Mouse (Mus musculus): Measurements from ENCODE around the gene Wdfy4. TPM values are rescaled to one million over a fixed set of nuclear protein-coding genes. Genes with fewer than 3 reads are reported as not detected.

Gene Wdfy4
- polyA plus RNA-seq, 1 experiment from 2014 or later: 0.63 TPM

DNA sequence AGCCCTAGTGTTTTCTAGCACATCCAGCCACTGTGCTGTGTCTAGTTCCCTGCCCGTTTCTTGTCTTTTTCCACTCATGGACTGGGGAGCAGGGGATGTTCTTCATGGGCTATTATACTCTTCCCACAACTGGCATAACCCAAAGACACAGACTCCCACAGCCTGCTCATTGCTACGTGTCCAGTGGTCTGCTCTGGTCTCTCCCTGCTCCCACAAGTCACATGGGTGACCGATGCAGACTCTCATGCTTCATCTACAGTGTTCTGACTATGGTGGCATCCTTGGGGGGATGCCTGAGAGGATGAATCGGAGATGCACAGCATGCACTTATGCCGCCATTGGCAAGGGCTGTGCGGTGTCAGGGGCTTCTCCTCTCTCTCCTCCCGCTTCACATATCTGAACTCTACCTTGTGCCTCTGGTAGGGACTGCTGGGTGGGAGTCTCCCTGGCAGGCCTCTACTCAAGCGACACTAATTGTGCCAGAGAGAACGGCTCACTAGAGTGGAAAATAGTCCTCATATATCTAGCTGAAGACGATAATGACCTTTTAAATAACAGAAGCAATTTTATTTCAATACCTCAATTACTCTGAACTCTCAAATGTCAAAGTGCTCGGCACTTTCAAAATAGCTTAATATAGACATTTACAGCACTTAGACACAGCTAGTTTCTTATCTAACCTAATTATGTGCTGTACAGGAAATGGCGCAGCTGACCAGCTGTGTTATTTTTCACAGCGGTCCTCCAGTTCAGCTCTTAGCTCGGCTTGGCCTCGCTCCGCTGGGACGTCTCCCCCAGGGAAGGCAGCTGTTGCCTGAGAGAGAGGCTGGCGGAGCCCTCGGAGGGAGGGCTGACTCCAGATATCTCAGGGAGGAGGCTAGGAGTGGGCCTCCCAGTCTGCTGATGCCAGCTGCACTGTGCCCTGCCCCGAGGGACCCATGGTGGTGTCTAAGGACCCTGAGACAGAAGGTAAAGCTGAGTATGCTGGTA is 234.7 kb downstream of the Wdfy4 start:
- Histone ChIP-seq H3K27me3 (ENCODE audit: control insufficient read depth, insufficient read depth, low read depth, low read length) (no peaks in the 10 kb centered on the region), H3K4me1 (replicated peaks; ENCODE audit: control insufficient read depth, insufficient read depth, low read length) (peaks cover 12% of the 10 kb centered on the region; the same call in 1 of the 2 replicates), H3K9me3 (ENCODE audit: control insufficient read depth, low read length) (no peaks in the 10 kb centered on the region), H3K9ac (ENCODE audit: low read length) (no peak overlapping the region), H3K36me3 (ENCODE audit: control insufficient read depth, insufficient read depth, low read length) (no peaks in the 10 kb centered on the region), H3K4me2 (ENCODE audit: low read depth, low read length) (no peak overlapping the region), H3K4me3 (ENCODE audit: low read length) (no peak overlapping the region), H3K27ac (ENCODE audit: low read length) (peak overlapping the region; percentile 76)
- WGBS: 36% methylated on average over 20 of the region's 20 CpGs
- ATAC-seq (ENCODE audit: low read depth): peak; percentile 93

DNA sequence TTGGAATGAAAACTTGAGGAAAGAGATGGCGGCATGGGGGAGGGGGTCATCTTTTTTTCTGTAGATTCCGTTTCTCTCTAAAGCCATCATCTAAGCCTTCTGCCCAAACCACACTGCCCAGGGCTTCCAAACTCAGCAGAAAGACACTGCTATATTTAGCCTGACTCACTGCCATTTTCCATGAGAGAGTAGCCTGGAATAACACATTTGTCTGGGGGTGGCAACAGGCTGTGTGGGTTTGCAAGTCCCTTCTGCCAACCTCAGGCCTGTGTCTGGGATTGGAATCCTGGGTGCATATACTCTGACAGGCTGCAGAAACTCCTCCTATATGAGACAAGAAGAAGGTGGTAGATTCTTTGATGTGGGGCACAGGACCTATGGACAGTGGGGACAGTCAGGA is 237.8 kb downstream of the Wdfy4 start:
- 84% methylated on average over 2 of the region's 2 CpGs for WGBS
- Histone ChIP-seq H3K27me3 (ENCODE audit: control insufficient read depth, insufficient read depth, low read depth, low read length) (no peaks in the 10 kb centered on the region), H3K9me3 (ENCODE audit: control insufficient read depth, low read length) (no peaks in the 10 kb centered on the region), H3K9ac (ENCODE audit: low read length) (no peak overlapping the region), H3K36me3 (ENCODE audit: control insufficient read depth, insufficient read depth, low read length) (no peaks in the 10 kb centered on the region), H3K4me3 (ENCODE audit: low read length) (no peak overlapping the region), H3K4me2 (ENCODE audit: low read depth, low read length) (no peak overlapping the region), H3K27ac (ENCODE audit: low read length) (no peak overlapping the region), H3K4me1 (replicated peaks; ENCODE audit: control insufficient read depth, insufficient read depth, low read length) (peaks cover 9% of the 10 kb centered on the region; the same call in 1 of the 2 replicates)
- no peak for ATAC-seq (ENCODE audit: low read depth)

- Histone ChIP-seq H3K27me3 (ENCODE audit: control insufficient read depth, insufficient read depth, low read depth, low read length) (no peaks in the 10 kb centered on the region), H3K36me3 (ENCODE audit: control insufficient read depth, insufficient read depth, low read length) (0 out of 2 replicates have a peak, but pooled peaks cover 3% of the 10 kb centered on the region), H3K9ac (ENCODE audit: low read length) (no peak overlapping the region), H3K4me1 (replicated peaks; ENCODE audit: control insufficient read depth, insufficient read depth, low read length) (no peaks in the 10 kb centered on the region), H3K4me2 (ENCODE audit: low read depth, low read length) (no peak overlapping the region), H3K27ac (ENCODE audit: low read length) (no peak overlapping the region), H3K9me3 (ENCODE audit: control insufficient read depth, low read length) (no peaks in the 10 kb centered on the region), H3K4me3 (ENCODE audit: low read length) (no peak overlapping the region)
- no peak for ATAC-seq (ENCODE audit: low read depth)
- WGBS: 72% methylated on average over 5 of the region's 5 CpGs
Measured at GRCm38 (mm10) chr14:32939217-32939616, 246.1 kb downstream of the Wdfy4 start.

DNA sequence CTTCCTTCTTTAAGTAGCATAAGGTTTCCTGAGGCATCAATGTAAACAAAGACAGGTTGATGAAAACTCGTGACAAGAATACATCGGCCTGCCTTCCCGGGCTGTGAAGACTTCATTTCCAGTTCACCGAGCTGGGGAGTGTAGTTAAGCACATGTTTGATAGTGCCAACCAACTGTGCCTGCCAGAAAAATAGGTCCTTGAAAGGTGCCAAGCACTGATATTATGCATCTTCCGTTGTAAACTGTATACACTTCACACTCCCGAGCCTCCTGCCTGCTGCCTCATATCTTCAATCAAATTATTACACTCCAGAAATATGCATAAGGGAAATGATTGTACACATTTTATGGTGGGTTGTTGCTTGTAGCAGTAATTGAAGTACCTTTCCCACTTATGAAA is 251.2 kb downstream of the Wdfy4 start:
- Histone ChIP-seq H3K9ac (ENCODE audit: low read length) (no peak overlapping the region), H3K4me3 (ENCODE audit: low read length) (no peak overlapping the region), H3K4me1 (replicated peaks; ENCODE audit: control insufficient read depth, insufficient read depth, low read length) (no peaks in the 10 kb centered on the region), H3K36me3 (ENCODE audit: control insufficient read depth, insufficient read depth, low read length) (0 out of 2 replicates have a peak, but pooled peaks cover 3% of the 10 kb centered on the region), H3K4me2 (ENCODE audit: low read depth, low read length) (no peak overlapping the region), H3K27ac (ENCODE audit: low read length) (no peak overlapping the region), H3K9me3 (ENCODE audit: control insufficient read depth, low read length) (no peaks in the 10 kb centered on the region), H3K27me3 (ENCODE audit: control insufficient read depth, insufficient read depth, low read depth, low read length) (no peaks in the 10 kb centered on the region)
- ATAC-seq (ENCODE audit: low read depth): no peak
- WGBS: 58% methylated on average over 6 of the region's 6 CpGs

- 79% methylated on average over 8 of the region's 8 CpGs for WGBS
Measured at GRCm38 (mm10) chr14:32932220-32932619, 253.1 kb downstream of the Wdfy4 start.

DNA sequence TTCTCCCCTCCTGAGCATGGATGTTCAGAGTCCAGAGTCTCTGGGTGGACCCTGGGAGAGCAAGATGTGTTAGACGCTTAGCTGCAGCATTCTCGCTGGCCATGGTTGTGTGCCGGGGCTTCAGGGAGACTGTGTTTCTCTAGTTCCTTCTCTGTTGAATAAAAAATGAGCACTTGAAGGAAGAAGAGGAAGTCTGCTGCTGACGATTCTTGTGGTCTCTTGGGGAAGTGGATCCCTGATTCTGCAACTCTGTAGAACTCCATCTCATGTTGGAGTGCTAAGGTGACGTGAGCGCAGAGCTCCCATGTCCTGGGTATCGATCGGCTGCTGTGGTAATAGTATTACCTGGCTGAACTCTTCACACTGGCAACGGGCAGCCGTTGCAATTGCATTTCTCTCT is 253.6 kb downstream of the Wdfy4 start:
- no peak overlapping the region for H3K4me2 ChIP-seq (ENCODE audit: low read depth, low read length)
- H3K36me3 ChIP-seq (ENCODE audit: control insufficient read depth, insufficient read depth, low read length): no peaks in the 10 kb centered on the region
- H3K27ac ChIP-seq (ENCODE audit: low read length): no peak overlapping the region
- no peaks in the 10 kb centered on the region for H3K4me1 ChIP-seq (replicated peaks; ENCODE audit: control insufficient read depth, insufficient read depth, low read length)
- H3K4me3 ChIP-seq (ENCODE audit: low read length): no peak overlapping the region
- no peak for ATAC-seq (ENCODE audit: low read depth)
- 79% methylated on average over 10 of the region's 10 CpGs for WGBS
- H3K9ac ChIP-seq (ENCODE audit: low read length): no peak overlapping the region
- H3K9me3 ChIP-seq (ENCODE audit: control insufficient read depth, low read length): no peaks in the 10 kb centered on the region
- H3K27me3 ChIP-seq (ENCODE audit: control insufficient read depth, insufficient read depth, low read depth, low read length): no peaks in the 10 kb centered on the region

More at GRCm38 (mm10) chr14:32932220-32932619, 253.1 kb downstream of the Wdfy4 start:
- H3K9ac ChIP-seq (ENCODE audit: low read length): no peak overlapping the region
- no peak overlapping the region for H3K4me2 ChIP-seq (ENCODE audit: low read depth, low read length)
- no peaks in the 10 kb centered on the region for H3K27me3 ChIP-seq (ENCODE audit: control insufficient read depth, insufficient read depth, low read depth, low read length)
- no peak for ATAC-seq (ENCODE audit: low read depth)
- no peak overlapping the region for H3K4me3 ChIP-seq (ENCODE audit: low read length)
- H3K4me1 ChIP-seq (replicated peaks; ENCODE audit: control insufficient read depth, insufficient read depth, low read length): no peaks in the 10 kb centered on the region
- H3K27ac ChIP-seq (ENCODE audit: low read length): no peak overlapping the region
- no peaks in the 10 kb centered on the region for H3K9me3 ChIP-seq (ENCODE audit: control insufficient read depth, low read length)
- no peaks in the 10 kb centered on the region for H3K36me3 ChIP-seq (ENCODE audit: control insufficient read depth, insufficient read depth, low read length)

- no peaks in the 10 kb centered on the region; the same call in 1 of the 2 replicates for H3K4me1 ChIP-seq (replicated peaks; ENCODE audit: control insufficient read depth, insufficient read depth, low read length)
- no peak for ATAC-seq (ENCODE audit: low read depth)
- no peaks in the 10 kb centered on the region for H3K36me3 ChIP-seq (ENCODE audit: control insufficient read depth, insufficient read depth, low read length)
- no peak overlapping the region for H3K27ac ChIP-seq (ENCODE audit: low read length)
- H3K4me2 ChIP-seq (ENCODE audit: low read depth, low read length): no peak overlapping the region
- no peaks in the 10 kb centered on the region for H3K27me3 ChIP-seq (ENCODE audit: control insufficient read depth, insufficient read depth, low read depth, low read length)
- H3K4me3 ChIP-seq (ENCODE audit: low read length): no peak overlapping the region
- no peak overlapping the region for H3K9ac ChIP-seq (ENCODE audit: low read length)
- H3K9me3 ChIP-seq (ENCODE audit: control insufficient read depth, low read length): no peaks in the 10 kb centered on the region
- 52% methylated on average over 9 of the region's 9 CpGs for WGBS
Measured at GRCm38 (mm10) chr14:32923871-32924270, 261.4 kb downstream of the Wdfy4 start.

DNA sequence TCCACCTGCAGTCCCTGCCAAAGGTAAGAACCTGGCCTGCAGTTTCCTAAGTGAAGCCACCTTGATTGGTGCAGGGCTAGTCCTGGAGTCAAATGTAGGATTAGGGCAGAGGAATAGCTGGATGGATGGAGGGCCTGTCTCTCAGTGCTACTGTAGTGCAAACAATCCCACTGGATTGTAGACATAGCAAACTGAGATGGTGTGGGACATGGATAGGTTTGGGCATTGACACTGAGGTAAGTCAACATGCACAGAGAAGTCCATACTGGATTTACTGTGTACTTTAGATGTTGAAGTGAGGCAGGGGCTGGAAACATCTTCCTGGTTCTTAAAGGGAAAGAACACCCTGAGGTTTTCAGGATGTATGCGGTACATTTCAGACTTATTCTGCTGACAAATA is 267.4 kb downstream of the Wdfy4 start:
- 91% methylated on average over 1 of the region's 1 CpGs for WGBS
- H3K27ac ChIP-seq (ENCODE audit: low read length): no peak overlapping the region
- H3K4me3 ChIP-seq (ENCODE audit: low read length): no peak overlapping the region
- H3K9ac ChIP-seq (ENCODE audit: low read length): no peak overlapping the region
- peaks cover 9% of the 10 kb centered on the region; the same call in 1 of the 2 replicates for H3K4me1 ChIP-seq (replicated peaks; ENCODE audit: control insufficient read depth, insufficient read depth, low read length)
- no peak overlapping the region for H3K4me2 ChIP-seq (ENCODE audit: low read depth, low read length)
- no peaks in the 10 kb centered on the region for H3K9me3 ChIP-seq (ENCODE audit: control insufficient read depth, low read length)
- no peak for ATAC-seq (ENCODE audit: low read depth)
- no peaks in the 10 kb centered on the region for H3K36me3 ChIP-seq (ENCODE audit: control insufficient read depth, insufficient read depth, low read length)
- H3K27me3 ChIP-seq (ENCODE audit: control insufficient read depth, insufficient read depth, low read depth, low read length): no peaks in the 10 kb centered on the region

GRCm38 (mm10) chr14:32915360-32915759 is 269.9 kb downstream of the Wdfy4 start:
- Histone ChIP-seq H3K27ac (ENCODE audit: low read length) (peak overlapping the region; percentile 75), H3K9me3 (ENCODE audit: control insufficient read depth, low read length) (no peaks in the 10 kb centered on the region), H3K4me2 (ENCODE audit: low read depth, low read length) (no peak overlapping the region), H3K4me1 (replicated peaks; ENCODE audit: control insufficient read depth, insufficient read depth, low read length) (peaks cover 9% of the 10 kb centered on the region; the same call in 1 of the 2 replicates), H3K36me3 (ENCODE audit: control insufficient read depth, insufficient read depth, low read length) (no peaks in the 10 kb centered on the region), H3K4me3 (ENCODE audit: low read length) (no peak overlapping the region), H3K9ac (ENCODE audit: low read length) (no peak overlapping the region), H3K27me3 (ENCODE audit: control insufficient read depth, insufficient read depth, low read depth, low read length) (no peaks in the 10 kb centered on the region)
- WGBS: 7% methylated on average over 2 of the region's 2 CpGs
- ATAC-seq (ENCODE audit: low read depth): peak; percentile 92

Data from lung, embryonic 16.5 days (tissue).